Mouse (Mus musculus) C2C12 (cell line): Measurements from ENCODE around the gene Fam50b.

Experiments
- CEBPB ChIP-seq: IDR thresholded peaks from one replicate; pipeline ENCODE4 v1.6.1; 2011; ENCODE audit warnings: low read depth, mild to moderate bottlenecking, control low read depth, moderate library complexity
- CTCF ChIP-seq: IDR thresholded peaks from one replicate; pipeline ENCODE4 v1.5.1; 2011; ENCODE audit not compliant: control insufficient read depth, insufficient read depth, insufficient read length
- MAX ChIP-seq: IDR thresholded peaks from one replicate; pipeline ENCODE4 v1.6.1; 2011; ENCODE audit warnings: mild to moderate bottlenecking, control low read depth
- MYOD1 ChIP-seq: IDR thresholded peaks from one replicate; pipeline ENCODE4 v1.6.1; 2011; ENCODE audit warnings: low read depth; ENCODE audit not compliant: control insufficient read depth, insufficient read length
- MYOG ChIP-seq: IDR thresholded peaks from one replicate; pipeline ENCODE4 v1.6.1; 2011; ENCODE audit not compliant: control insufficient read depth, insufficient read length; ENCODE audit errors: extremely low read depth
- USF1 ChIP-seq: IDR thresholded peaks from one replicate; pipeline ENCODE4 v1.6.1; 2011; ENCODE audit warnings: low read depth, mild to moderate bottlenecking, control low read depth, moderate library complexity

DNA sequence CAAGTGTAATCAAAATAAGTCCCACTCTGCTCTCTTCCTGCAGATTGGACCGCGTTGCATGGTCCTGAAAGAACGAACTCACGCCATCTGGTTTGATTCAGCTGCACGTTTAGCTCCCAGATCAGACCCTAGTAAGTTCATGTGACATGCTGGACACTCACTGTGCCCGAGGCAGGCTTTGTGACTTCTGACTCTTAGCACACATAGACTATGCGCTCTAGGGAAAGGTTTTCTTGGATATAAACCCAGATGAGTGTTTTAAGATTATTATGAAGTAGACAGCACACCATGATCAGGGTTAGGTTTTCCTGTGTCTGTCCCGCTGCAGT is 8.2 kb upstream of the Fam50b start:
- TF ChIP-seq CTCF (no peak), MAX (no peak), MYOG (no peak), USF1 (no peak), CEBPB (no peak), MYOD1 (no peak)
